Mouse (Mus musculus) frontal cortex, postnatal 25 days (tissue): Measurements from ENCODE around the gene Pfn1.

Source experiments
- DNase-seq, 2 experiments: peaks; one replicate each; pipeline ENCODE4 v3.0.0; 2022; ENCODE audit warnings: low spot score in 2 of 2

Gene Pfn1

DNA sequence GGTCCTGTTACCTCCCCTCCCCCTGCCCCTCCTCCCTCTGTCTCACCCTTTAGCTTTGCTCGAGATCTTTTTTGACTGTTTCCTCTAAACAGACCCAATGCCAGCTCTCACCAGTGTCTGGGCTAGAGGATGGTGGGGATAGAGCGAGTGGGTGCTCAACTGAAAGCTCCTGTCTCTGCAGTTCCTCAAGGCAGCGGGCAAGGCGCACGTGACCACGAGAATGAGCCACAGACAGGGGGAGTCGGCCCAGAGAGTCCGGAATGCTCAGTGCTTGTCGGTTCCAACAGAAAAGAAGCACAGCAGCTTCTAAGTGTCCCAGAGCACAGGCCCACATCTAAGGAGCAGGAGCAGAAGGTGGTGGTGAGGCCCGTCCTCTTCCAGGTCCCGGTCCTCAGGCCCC lies 20.1 kb upstream of the Pfn1 start:
- no peak for DNase-seq

DNA sequence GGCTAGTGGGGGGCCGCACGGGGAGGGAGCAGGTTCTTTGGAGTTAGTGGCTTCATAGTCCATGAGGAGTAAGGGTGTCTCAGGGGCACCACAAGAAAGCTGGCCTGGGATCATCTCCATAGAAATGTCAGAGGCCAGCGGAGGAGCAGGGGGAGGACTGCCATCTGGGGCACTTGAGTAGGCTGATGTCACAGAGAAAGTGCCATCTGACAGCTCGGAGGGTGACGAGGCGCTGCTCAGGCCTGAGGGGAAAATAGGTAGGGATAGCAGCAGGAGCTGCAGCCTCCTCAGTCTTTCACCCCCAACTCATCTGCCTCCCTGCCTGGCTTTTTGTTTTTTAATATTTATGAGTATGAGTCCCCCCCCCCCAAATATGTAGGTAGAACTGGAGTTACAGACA lies 19.6 kb upstream of the Pfn1 start:
- no peak for DNase-seq

GRCm38 (mm10) chr11:70671333-70672047 lies 17.0 kb upstream of the Pfn1 start:
- no peak for DNase-seq

DNA sequence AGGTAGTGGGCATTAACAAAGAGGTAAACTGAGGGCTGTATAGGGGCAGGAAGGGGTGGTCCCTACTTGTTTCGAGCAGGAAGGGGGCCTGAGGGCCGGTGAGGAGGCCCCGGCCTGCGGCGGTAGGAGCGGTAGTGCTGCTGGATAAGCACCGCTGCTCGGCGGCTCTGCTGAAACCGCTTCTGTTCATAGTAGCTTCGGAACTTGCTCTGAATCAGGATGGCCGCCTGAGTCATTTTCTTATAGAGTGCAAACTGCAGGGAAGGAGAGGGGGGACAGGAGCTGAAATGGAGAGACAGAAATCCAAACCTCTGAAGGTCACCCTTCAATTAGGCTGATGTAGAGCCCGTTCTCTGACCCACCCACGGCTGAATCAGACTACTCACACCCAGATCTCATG lies 16.0 kb upstream of the Pfn1 start:
- no peak for DNase-seq

DNA sequence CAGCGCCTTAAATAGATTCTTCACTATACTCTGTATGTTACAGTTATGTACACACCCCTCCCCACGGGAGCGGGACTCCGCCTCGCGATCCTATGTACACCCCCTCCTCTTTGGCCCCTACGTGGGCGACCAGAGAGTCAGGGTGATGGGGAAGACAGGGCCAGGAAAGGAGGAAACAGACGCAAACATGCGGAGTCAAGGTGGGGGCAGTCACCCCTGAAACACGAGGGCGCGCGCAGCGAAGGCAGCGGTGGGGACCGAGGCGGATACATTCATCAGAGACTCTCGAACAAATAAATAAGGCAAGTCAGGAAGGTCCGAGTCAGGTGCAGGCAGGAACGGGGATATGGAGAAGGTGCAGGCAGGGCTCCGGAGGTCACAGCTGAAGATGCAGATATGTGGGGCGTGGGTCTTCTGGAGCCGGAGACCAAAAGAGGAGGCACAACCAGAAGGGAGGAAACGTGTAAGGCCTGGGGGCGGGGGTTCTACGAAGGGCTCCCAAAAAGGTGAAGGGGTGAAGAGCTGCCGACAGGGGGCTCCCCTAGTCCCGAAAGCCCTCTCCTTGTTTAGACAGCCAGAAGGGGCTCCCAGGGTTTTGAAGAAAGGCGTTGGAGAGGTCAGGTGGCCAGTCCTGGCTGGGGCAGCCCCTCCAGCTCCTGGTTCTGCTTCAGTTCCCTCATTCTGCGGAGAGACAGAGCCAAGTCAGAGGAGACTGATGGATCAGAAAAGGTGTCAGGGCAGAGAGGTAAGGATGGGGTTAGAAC lies 15.3 kb upstream of the Pfn1 start:
- DNase-seq = peak; percentile 53 to 64

DNA sequence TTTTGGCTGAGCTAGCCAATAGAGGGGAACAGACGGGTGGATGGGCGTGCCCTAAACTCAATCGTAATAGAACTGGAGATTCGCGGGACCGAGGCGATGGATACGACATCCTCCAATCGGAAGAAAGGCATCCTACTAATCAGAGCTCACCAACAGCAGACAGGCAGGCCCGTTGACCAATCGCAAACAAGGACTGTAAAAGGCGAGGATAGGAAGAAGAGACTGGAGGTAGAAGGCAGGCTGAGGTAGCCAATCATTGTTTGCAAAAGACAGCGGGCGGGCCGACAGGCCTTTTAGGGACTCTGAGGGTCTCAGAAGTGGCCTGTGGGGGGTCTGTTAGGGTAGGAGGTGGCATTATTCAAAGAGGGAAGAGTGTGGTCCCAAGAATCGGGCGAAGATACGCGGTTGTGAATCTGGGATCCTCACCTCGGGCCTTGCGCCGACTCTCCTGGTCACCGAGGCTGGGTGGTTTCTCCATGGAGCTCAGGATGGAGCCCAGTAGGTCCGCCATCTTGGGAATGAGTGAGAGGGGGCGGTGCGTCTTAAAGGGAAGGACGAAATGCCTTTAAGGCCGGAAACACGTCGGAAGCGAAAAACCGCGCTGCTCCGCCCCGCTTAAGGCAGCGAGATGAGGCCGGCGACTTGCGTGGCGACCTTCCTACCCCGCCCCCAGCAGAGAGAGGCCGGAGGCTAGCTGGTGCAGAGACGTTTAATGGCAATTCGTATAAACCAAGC lies 14.5 kb upstream of the Pfn1 start, which contains the start of gene Spag7:
Gene Spag7, minus strand, starts transcription at position 646 of the 735 bp plus-strand sequence.
- DNase-seq = peak; percentile 97

GRCm38 (mm10) chr11:70668335-70668770 lies 13.9 kb upstream of the Pfn1 start:
- DNase-seq = peak in 1 of 2 experiments; percentile 62

DNA sequence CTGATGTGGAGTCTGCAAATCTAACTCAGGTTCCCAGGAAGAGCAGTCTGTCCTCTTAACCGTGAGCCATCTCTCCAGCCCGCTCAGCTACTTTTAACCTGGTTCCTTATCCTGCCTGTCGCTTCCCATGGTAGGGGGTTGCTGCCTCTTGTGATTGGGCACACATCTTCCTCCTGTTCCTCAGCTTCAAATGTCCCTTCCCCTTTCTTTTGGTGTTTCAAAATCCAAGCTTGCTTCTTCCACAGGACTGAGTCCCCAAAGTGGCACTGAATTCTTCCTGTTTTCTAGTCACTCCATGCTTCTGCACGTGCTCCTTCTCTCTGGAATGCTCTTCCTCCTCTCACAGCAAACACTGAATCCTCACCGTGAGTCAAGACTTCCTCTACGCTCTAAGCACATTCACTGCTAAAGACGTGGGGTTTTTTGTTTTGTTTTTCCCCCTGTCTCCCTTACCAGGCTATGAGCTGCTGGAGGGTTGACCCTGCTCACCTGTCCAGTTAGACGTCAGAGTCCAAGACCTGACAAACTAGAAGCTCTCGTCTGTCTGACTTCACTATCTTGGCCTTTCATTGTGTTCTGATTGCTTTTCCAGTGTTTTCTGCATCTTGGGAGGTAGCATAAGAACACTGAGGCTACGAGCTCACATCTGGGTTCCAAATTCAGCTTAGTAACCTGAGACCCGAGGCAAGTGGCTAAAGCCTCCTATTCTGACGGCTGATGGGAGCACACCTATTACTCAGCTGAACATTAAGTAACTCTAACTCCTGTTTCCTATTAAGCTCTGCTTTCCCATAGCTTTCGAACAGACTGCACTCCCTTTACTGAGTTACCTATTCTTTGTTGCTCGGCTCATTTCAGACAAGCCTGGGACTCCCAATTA lies 13.1 kb upstream of the Pfn1 start:
- no peak for DNase-seq

- no peak for DNase-seq
Measured at GRCm38 (mm10) chr11:70666687-70667086, 12.2 kb upstream of the Pfn1 start.

- no peak for DNase-seq
Measured at GRCm38 (mm10) chr11:70664741-70665140, 10.3 kb upstream of the Pfn1 start.

DNA sequence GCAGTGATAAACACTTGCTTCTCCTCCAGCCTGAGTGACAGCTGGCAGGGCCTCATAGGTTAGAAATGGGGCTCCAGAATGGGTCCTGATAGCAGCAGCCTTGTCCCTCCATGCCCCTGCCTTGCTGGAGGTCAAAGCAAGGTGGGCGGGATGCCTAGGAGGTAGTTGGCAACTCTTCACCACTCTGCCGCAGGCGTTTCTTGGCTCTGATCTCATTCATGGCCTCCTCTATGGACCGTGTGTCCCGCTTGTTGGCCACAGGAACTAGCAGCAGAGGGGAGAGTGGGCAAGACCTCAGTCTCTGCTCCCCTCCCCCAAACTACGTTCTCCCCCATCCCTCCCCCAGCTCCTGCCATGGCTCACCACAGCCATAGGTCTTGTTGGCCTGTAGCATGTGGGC lies 9.5 kb upstream of the Pfn1 start:
- no peak for DNase-seq

- DNase-seq = no peak
Measured at GRCm38 (mm10) chr11:70663101-70663500, 8.7 kb upstream of the Pfn1 start.

GRCm38 (mm10) chr11:70660571-70660970 lies 6.1 kb upstream of the Pfn1 start:
- no peak for DNase-seq

DNA sequence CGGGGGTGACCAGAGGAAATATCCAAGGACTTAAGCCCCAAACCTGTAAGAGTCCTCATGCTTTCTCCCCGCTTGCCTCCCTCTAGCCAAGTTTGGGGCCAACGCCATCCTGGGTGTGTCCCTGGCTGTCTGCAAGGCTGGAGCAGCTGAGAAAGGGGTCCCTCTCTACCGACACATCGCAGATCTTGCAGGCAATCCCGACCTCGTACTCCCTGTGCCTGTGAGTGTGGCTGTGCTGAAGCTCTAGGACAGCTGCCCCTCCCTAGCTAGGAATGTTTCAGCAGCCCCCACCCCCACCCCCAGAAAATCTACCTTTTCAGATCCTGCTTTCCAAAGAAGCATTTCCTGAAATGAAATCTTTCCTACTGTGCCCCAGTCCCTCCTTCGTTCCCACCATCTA lies 4.5 kb upstream of the Pfn1 start:
- DNase-seq = no peak

DNA sequence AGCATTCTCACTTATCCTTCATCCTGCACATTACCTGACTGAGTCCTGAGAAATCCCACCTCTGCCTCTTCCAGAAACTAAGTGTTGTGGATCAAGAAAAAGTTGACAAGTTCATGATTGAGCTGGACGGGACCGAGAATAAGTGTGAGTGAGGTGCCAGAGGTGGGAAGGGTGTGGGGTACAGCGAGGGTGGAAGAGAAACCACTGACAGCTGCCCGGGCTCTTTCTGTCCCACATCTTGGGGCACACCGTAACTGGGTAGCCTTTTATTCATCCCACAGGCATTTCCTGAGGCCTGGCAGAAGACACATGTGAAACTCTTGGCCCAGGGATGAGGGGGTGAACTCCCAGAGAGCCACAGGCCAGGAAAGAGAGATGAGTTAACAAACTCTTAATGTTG lies 4.1 kb upstream of the Pfn1 start:
- DNase-seq = no peak

GRCm38 (mm10) chr11:70657991-70658390 lies 3.5 kb upstream of the Pfn1 start:
- DNase-seq = no peak

DNA sequence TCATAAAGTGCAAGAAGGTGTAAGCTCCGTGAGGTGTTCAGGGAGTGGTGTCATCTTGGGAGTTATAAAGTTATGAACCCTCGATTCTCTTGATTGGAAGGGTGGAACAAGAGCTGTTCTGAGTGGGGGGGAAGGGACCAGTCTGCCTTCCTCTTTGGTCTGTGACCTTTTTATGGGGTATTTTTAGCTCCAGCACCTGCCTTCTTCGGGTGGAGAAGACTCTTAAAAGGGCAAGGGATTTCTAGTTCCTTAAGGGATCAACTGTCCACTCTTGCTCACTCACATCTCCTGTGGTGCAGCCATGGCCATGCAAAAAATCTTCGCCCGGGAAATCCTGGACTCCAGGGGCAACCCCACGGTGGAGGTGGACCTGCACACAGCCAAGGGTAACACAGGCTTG lies 3.1 kb upstream of the Pfn1 start:
- no peak for DNase-seq

GRCm38 (mm10) chr11:70656964-70657363 lies 2.5 kb upstream of the Pfn1 start, which contains the start of gene Eno3:
Gene Eno3 (plus strand): TSS chr11:70657202.
- DNase-seq = no peak

- DNase-seq = no peak
Measured at GRCm38 (mm10) chr11:70656456-70656927, 2.0 kb upstream of the Pfn1 start.

DNA sequence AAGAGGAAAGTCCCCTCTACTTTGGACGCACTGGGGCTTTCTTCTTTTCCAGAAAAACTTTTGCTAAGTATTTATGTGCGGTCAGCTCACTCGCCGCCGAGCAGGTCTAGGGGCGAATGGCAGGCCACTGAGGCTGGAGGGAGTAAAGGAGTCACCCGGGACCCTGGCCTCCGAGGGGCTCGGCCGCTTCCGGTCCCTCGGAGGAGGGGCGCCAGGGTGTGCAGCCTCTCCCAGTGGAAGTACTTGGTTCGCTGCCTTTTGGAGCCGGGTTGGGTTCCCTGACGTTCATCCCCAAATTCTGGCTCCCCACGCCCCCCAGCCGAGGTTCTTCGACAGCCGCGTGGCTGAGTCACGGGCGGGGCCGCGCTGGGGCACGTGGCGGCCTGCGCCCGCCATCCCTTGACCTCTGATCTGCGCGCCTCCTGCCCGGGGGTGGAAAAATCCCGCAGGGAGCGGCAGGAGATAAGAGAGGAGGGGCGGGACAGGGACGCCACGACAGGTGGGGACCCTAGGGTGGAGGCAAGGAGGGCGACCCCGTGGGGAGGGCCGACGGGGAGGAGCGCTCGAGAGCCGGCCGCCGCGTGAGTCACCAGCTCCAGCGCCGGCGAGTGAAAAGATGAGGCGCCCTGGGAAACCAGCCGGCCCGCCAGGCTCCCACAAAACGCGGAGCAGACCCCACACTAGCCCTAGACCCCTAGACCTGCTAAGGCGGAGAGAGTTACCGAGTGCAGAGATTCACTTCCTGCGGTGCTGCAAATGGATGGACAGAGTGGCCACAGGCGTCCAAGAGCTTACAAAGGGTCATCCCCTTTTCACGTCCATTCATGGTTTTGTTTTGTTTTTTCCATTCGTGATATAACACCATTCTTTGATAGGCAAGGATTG lies 1.4 kb upstream of the Pfn1 start:
- no peak for DNase-seq
